Mouse (Mus musculus): Measurements from ENCODE around the gene Il27ra.

GRCm38 (mm10) chr8:84039050-84039449, 3.3 kb downstream of the Il27ra start:
- no peak for TF ChIP-seq POLR2A (IDR thresholded peaks at IDR 0.05; ENCODE audit: insufficient read depth, low read depth, low read length)
- peak; percentile 73 for TF ChIP-seq CTCF (IDR thresholded peaks at IDR 0.05; ENCODE audit: insufficient read depth, low read depth, low read length)
